Mouse (Mus musculus) lung, postnatal 0 days (tissue): ENCODE results near the gene Casd1.

Source experiments
- CTCF ChIP-seq: IDR thresholded peaks from 2 replicates; pipeline ENCODE4 v1.5.1; 2016; ENCODE audit warnings: antibody characterized with exemption, mild to moderate bottlenecking
- EP300 ChIP-seq: IDR thresholded peaks from 2 replicates; pipeline ENCODE4 v1.6.1; 2016; ENCODE audit warnings: antibody characterized with exemption, mild to moderate bottlenecking, control low read depth

- no peak for TF ChIP-seq CTCF
- TF ChIP-seq EP300 = no peak
These were observed 46.7 kb downstream of the Casd1 start for GRCm38 (mm10) chr6:4647351-4647750.
